Mouse (Mus musculus): Measurements from ENCODE around the gene Prss50.

- no peak for TF ChIP-seq EP300 (IDR thresholded peaks at IDR 0.05; ENCODE audit: low read depth in 1 of 2, low read length in 2 of 2)
- TF ChIP-seq POLR2AphosphoS5 (IDR thresholded peaks at IDR 0.05; ENCODE audit: borderline replicate concordance, low read depth, low read length) = no peak
- no peak for TF ChIP-seq HCFC1 (IDR thresholded peaks at IDR 0.05; ENCODE audit: low read depth, low read length)
- no peak for TF ChIP-seq ZC3H11A (IDR thresholded peaks at IDR 0.05; ENCODE audit: low read depth, low read length)
These were observed 44.5 kb downstream of the Prss50 start for GRCm38 (mm10) chr9:110902271-110902670.
